Mouse (Mus musculus) layer of hippocampus, adult 11-12 months (tissue): ENCODE measurements around the gene Itsn1.
A peak's percentile ranks its signal among the peaks of the same experiment; 100 is the strongest.

Experiments used
- DNase-seq: peaks from one replicate; pipeline ENCODE4 v3.0.0; 2022; ENCODE audit warnings: low spot score

Gene Itsn1

DNA sequence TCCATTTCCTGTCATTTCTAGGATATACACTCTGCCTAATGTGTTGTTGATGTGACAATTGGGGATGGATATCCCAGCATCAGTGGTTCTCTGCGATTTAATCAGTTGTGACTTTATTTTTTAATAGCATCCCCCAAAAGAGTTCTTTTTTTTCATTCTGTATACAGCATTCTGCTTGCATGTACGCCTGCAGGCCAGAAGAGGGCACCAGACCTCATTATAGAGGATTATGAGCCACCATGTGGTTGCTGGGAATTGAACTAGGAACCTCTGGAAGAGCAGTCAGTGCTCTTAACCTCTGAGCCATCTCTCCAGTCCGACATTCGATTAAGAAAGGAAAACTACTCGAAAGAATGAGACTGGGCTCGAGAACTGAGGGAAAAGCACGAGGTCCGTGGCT is 225.7 kb downstream of the Itsn1 start:
- no peak for DNase-seq

DNA sequence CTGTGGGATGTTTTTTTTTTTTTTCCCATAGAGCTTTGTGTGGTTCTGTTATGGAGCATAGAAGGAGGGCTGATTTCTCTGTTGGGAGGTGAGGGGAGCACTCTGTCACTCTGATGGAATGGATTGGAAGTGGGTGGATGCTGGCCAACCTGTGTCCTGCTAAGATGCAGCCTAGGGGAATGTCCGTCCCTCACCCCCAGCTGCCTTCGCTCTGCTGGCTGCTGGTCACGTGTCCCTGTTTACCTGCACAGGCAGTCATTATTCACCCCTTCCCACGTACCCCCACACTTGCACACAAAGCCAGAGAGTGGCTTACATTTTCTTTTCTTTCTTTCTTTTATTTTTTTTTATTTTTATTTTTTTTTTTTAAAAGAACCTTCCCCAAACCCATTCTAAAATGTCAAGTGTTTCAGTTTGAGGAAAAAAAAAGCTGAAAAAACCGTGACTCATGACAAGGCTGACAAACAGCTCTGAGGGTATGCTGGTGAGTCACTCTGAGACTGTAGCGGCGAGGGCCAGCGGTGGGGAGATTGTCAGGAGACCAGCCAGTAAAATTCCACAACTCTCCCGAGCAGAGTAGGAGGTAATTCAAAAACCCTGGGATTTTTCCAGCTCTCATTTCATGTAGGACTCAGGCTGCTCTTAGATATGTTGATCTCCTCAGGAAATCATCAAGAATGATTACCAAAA is 233.3 kb downstream of the Itsn1 start:
- DNase-seq = peak; percentile 72

DNA sequence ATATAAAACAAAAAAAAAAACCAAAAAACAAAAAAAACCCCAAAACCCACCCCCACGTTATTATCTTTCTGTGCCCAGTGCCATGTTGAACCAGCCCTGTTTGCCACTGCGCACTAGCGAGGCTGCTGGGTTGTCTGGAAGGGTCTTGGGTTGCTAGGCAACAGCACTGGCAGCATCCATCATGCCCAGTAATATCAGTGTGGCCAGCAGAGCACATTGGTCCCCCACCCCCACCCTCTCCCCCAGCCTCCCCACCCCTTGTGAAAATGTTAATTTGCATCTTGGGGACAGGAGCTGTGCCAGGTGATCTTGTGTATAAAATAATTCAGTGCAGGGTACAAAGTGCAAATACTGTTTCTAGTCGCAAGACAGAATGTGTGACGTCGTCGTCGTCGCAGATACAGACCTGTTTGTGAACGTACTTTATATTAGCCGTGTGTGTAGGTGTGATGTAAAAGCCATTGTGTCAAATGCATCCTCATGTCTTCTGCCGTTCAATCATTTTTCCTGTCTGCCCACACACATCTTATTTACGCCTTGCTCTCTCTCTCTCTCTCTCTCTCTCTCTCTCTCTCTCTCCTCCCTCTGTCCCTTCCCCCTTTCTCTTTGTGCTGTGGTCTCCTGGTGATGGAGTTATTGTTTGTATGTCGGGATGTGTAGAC is 233.9 kb downstream of the Itsn1 start:
- DNase-seq = peak; percentile 45

DNA sequence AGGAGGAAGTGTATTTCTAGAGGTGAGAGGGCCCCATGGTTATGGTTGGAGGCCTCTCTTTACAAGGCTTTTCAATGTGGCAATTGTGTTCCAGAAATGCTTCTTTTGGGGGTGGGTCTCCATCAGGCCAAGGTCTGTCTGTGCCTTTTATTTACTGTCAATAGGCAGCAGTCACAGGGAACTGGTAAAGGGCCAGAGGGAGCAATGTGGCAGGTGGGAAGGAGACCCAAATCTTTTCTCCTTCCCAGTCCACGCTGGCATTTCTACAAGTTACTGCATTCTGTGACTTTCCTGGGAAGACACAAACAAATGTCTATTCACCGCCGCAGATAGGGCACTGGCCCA is 234.4 kb downstream of the Itsn1 start:
- DNase-seq = no peak

DNA sequence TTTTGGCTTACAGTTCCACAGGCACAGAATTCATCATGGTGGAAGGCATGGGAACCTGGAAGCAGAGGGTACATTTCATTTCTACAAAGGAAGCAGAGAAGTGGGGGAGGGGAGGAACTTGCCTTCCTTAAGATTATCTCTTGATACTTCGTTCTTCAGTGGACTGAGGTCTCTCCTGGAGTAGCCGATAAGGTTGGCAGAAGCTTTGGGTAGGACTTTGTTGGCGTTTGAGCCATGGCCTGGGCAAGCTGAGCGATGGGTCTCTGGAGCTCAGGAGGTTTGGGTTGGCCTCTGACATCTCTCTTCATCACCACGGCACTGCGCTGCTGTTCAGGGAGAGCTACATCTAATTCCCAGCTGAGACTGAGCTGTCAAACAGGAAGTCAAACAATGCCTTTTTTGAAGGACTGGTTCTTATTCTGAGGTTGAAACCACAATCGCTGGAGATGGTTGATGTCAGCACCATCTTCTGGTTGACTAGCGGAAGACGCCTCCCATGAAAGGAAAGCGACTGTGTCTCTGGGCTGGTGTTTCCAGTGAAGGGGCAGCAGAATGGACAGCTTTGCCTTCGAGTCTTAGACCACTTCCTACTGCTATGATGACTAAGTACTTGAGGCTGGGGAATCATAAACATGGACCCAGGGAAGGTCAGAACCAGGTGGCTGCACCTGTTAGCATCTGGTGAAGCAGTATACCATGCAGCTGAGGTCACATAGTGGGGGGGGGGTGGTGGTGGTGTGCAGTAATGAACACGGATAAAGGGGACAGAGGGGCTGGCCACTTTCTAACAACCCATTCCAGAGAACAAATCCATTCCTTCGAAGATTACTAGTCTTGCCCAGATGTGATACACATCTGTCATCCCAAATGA is 235.5 kb downstream of the Itsn1 start:
- DNase-seq = no peak

DNA sequence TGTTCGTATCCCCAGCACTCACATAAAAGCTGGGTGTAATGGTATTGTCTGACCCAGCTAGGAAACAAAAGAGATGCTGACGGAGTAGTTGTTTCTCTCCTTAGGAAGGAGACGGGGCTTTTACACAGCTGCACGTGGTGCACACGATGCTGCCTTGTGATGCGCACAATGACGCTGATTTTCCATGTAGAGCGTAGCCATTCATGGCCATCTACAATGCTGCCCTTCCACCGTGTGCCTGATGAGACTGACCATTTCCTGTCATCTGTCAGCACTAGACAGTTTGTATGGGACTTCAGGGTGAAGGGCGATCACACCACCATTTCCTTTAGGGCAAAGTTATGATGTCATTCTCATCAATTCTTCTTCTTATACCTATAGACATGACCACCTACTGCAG is 239.6 kb downstream of the Itsn1 start:
- DNase-seq = no peak

DNA sequence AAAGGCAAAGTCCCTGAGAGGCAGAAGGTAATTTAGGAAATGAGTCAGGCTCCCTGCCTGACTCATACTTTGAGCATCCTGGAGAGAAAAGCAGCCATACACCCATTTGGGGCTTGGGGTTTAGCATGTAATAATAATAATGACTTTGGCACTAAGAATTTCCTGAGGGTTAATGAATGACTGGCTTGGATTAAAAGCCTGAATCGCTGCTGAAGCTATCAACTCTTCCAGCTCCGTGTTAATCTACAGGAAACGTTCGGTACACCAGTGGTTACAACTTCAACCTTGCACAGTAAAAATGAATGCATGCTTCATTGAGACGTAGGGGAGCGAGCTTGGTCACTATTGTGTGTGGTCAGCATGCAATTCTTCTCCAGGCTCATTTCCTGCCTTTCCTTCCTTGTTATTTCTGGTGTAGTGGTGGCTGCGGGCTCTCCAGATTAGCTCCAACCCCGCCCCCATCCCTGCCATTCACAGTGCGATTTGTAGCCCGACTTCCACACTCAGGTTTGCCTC is 240.5 kb downstream of the Itsn1 start:
- DNase-seq = no peak
